Mouse (Mus musculus): ENCODE data around the gene Tmem222. TPM values are rescaled to one million over a fixed set of nuclear protein-coding genes. Genes with fewer than 3 reads are reported as not detected.

The Tmem222 gene
- total and polyA plus RNA-seq, 2 experiments from 2014 or later, result 130 to 138 TPM

- Histone ChIP-seq H3K4me3 (ENCODE audit: low read depth, low read length) (no peak overlapping the region), H3K9ac (replicated peaks; ENCODE audit: low read length, poor library complexity, severe bottlenecking) (no peak overlapping the region), H3K27me3 (ENCODE audit: insufficient read depth, low read length) (no peaks in the 10 kb centered on the region), H3K9me3 (ENCODE audit: low read length) (no peaks in the 10 kb centered on the region), H3K4me2 (ENCODE audit: low read depth, low read length, poor library complexity, severe bottlenecking) (no peak overlapping the region), H3K27ac (ENCODE audit: low read depth, low read length) (no peak overlapping the region), H3K36me3 (ENCODE audit: insufficient read depth, low read length) (peaks cover 48% of the 10 kb centered on the region), H3K4me1 (ENCODE audit: insufficient read depth, low read length) (no peaks in the 10 kb centered on the region)
- no peak for TF ChIP-seq CTCF (IDR thresholded peaks at IDR 0.05)
- WGBS, result 94% methylated on average over 3 of the region's 3 CpGs
- DNase-seq (ENCODE audit: low spot score) (no peak), ATAC-seq (ENCODE audit: low FRiP score) (no peak)
Observed at GRCm38 (mm10) chr4:133268931-133269330, 8.7 kb downstream of the Tmem222 start.

GRCm38 (mm10) chr4:133266248-133266880 lies 11.2 kb downstream of the Tmem222 start:
- H3K4me3 ChIP-seq (ENCODE audit: low read depth, low read length), result no peak overlapping the region
- TF ChIP-seq CTCF (IDR thresholded peaks at IDR 0.05), result no peak
- no peaks in the 10 kb centered on the region for H3K27me3 ChIP-seq (ENCODE audit: insufficient read depth, low read length)
- peaks cover 48% of the 10 kb centered on the region for H3K36me3 ChIP-seq (ENCODE audit: insufficient read depth, low read length)
- H3K4me1 ChIP-seq (ENCODE audit: insufficient read depth, low read length), result no peaks in the 10 kb centered on the region
- H3K9me3 ChIP-seq (ENCODE audit: low read length), result no peaks in the 10 kb centered on the region
- no peak overlapping the region for H3K27ac ChIP-seq (ENCODE audit: low read depth, low read length)
- 97% methylated on average over 12 of the region's 12 CpGs for WGBS
- ATAC-seq (ENCODE audit: low FRiP score) (no peak), DNase-seq (ENCODE audit: low spot score) (no peak)
- no peak overlapping the region for H3K9ac ChIP-seq (replicated peaks; ENCODE audit: low read length, poor library complexity, severe bottlenecking)
- no peak overlapping the region for H3K4me2 ChIP-seq (ENCODE audit: low read depth, low read length, poor library complexity, severe bottlenecking)

- TF ChIP-seq CTCF (IDR thresholded peaks at IDR 0.05), result no peak
- no peaks in the 10 kb centered on the region for H3K27me3 ChIP-seq (ENCODE audit: insufficient read depth, low read length)
- H3K4me3 ChIP-seq (ENCODE audit: low read depth, low read length), result no peak overlapping the region
- no peak overlapping the region for H3K27ac ChIP-seq (ENCODE audit: low read depth, low read length)
- DNase-seq (ENCODE audit: low spot score) (no peak), ATAC-seq (ENCODE audit: low FRiP score) (no peak)
- H3K36me3 ChIP-seq (ENCODE audit: insufficient read depth, low read length), result peaks cover 48% of the 10 kb centered on the region
- 96% methylated on average over 4 of the region's 4 CpGs for WGBS
- no peaks in the 10 kb centered on the region for H3K9me3 ChIP-seq (ENCODE audit: low read length)
- H3K4me2 ChIP-seq (ENCODE audit: low read depth, low read length, poor library complexity, severe bottlenecking), result no peak overlapping the region
- no peak overlapping the region for H3K9ac ChIP-seq (replicated peaks; ENCODE audit: low read length, poor library complexity, severe bottlenecking)
- no peaks in the 10 kb centered on the region for H3K4me1 ChIP-seq (ENCODE audit: insufficient read depth, low read length)
Observed at GRCm38 (mm10) chr4:133265759-133266158, 11.8 kb downstream of the Tmem222 start.

GRCm38 (mm10) chr4:133265297-133265696 lies 12.3 kb downstream of the Tmem222 start:
- Histone ChIP-seq H3K9me3 (ENCODE audit: low read length) (no peaks in the 10 kb centered on the region), H3K27ac (ENCODE audit: low read depth, low read length) (no peak overlapping the region), H3K9ac (replicated peaks; ENCODE audit: low read length, poor library complexity, severe bottlenecking) (no peak overlapping the region), H3K4me2 (ENCODE audit: low read depth, low read length, poor library complexity, severe bottlenecking) (no peak overlapping the region), H3K4me1 (ENCODE audit: insufficient read depth, low read length) (no peaks in the 10 kb centered on the region), H3K4me3 (ENCODE audit: low read depth, low read length) (no peak overlapping the region), H3K36me3 (ENCODE audit: insufficient read depth, low read length) (peaks cover 47% of the 10 kb centered on the region), H3K27me3 (ENCODE audit: insufficient read depth, low read length) (no peaks in the 10 kb centered on the region)
- no peak for TF ChIP-seq CTCF (IDR thresholded peaks at IDR 0.05)
- no peak for ATAC-seq (ENCODE audit: low FRiP score)
- no peak for DNase-seq (ENCODE audit: low spot score)
- WGBS, result 98% methylated on average over 3 of the region's 3 CpGs

GRCm38 (mm10) chr4:133264559-133264958 lies 13.0 kb downstream of the Tmem222 start:
- Histone ChIP-seq H3K4me2 (ENCODE audit: low read depth, low read length, poor library complexity, severe bottlenecking) (no peak overlapping the region), H3K27ac (ENCODE audit: low read depth, low read length) (no peak overlapping the region), H3K9me3 (ENCODE audit: low read length) (no peaks in the 10 kb centered on the region), H3K4me1 (ENCODE audit: insufficient read depth, low read length) (no peaks in the 10 kb centered on the region), H3K4me3 (ENCODE audit: low read depth, low read length) (no peak overlapping the region), H3K36me3 (ENCODE audit: insufficient read depth, low read length) (peaks cover 43% of the 10 kb centered on the region), H3K9ac (replicated peaks; ENCODE audit: low read length, poor library complexity, severe bottlenecking) (no peak overlapping the region), H3K27me3 (ENCODE audit: insufficient read depth, low read length) (no peaks in the 10 kb centered on the region)
- DNase-seq (ENCODE audit: low spot score), result no peak
- 95% methylated on average over 2 of the region's 2 CpGs for WGBS
- no peak for TF ChIP-seq CTCF (IDR thresholded peaks at IDR 0.05)
- no peak for ATAC-seq (ENCODE audit: low FRiP score)

- H3K4me2 ChIP-seq (ENCODE audit: low read depth, low read length, poor library complexity, severe bottlenecking), result no peak overlapping the region
- H3K36me3 ChIP-seq (ENCODE audit: insufficient read depth, low read length), result peaks cover 35% of the 10 kb centered on the region
- no peaks in the 10 kb centered on the region for H3K9me3 ChIP-seq (ENCODE audit: low read length)
- ATAC-seq (ENCODE audit: low FRiP score) (no peak), DNase-seq (ENCODE audit: low spot score) (no peak)
- no peak overlapping the region for H3K4me3 ChIP-seq (ENCODE audit: low read depth, low read length)
- H3K9ac ChIP-seq (replicated peaks; ENCODE audit: low read length, poor library complexity, severe bottlenecking), result no peak overlapping the region
- no peaks in the 10 kb centered on the region for H3K27me3 ChIP-seq (ENCODE audit: insufficient read depth, low read length)
- WGBS, result 94% methylated on average over 5 of the region's 5 CpGs
- H3K27ac ChIP-seq (ENCODE audit: low read depth, low read length), result no peak overlapping the region
- no peak for TF ChIP-seq CTCF (IDR thresholded peaks at IDR 0.05)
- no peaks in the 10 kb centered on the region for H3K4me1 ChIP-seq (ENCODE audit: insufficient read depth, low read length)
Observed at GRCm38 (mm10) chr4:133263756-133264155, 13.8 kb downstream of the Tmem222 start.

Data from midbrain, postnatal 0 days (tissue).